Mouse (Mus musculus): ENCODE results near the gene Tmem211.

DNA sequence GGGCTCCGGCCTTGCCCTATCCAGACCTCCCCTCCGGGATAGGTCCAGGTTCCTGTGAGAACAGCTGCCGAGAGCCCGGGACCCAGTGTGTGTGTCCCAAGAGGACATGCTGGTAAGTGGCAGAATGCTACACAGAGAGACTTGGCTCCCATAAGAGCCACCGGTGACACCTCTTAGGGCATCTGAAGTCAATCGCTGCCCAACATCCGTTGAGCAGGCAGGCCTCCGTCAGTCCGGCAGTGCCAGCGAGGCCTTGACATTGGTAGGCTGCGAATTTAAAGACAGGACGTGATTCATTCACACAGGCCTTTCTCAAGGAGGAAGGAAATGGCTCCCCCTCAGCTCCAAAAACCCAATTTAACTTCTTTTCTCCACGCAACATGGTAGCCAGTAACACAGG is 16.8 kb upstream of the Tmem211 start:
- TF ChIP-seq GATA1 (IDR thresholded peaks at IDR 0.05; ENCODE audit: low read depth, low read length) (no peak), EP300 (IDR thresholded peaks at IDR 0.05; ENCODE audit: low read depth in 1 of 2, low read length in 2 of 2) (no peak)

All from MEL (cell line).